Mouse (Mus musculus) heart, adult 9 months (tissue): ENCODE results near the gene Rdm1.
"Not testable (repeated sequence)": the region's sequence is repeated elsewhere in the genome, so short reads cannot be mapped to it uniquely, and the experiment has no call there.

Source experiments
- DNase-seq, 2 experiments: peaks; one replicate each; pipeline ENCODE4 v3.0.0; 2022; ENCODE audit warnings: low spot score in 2 of 2

Rdm1 gene

DNA sequence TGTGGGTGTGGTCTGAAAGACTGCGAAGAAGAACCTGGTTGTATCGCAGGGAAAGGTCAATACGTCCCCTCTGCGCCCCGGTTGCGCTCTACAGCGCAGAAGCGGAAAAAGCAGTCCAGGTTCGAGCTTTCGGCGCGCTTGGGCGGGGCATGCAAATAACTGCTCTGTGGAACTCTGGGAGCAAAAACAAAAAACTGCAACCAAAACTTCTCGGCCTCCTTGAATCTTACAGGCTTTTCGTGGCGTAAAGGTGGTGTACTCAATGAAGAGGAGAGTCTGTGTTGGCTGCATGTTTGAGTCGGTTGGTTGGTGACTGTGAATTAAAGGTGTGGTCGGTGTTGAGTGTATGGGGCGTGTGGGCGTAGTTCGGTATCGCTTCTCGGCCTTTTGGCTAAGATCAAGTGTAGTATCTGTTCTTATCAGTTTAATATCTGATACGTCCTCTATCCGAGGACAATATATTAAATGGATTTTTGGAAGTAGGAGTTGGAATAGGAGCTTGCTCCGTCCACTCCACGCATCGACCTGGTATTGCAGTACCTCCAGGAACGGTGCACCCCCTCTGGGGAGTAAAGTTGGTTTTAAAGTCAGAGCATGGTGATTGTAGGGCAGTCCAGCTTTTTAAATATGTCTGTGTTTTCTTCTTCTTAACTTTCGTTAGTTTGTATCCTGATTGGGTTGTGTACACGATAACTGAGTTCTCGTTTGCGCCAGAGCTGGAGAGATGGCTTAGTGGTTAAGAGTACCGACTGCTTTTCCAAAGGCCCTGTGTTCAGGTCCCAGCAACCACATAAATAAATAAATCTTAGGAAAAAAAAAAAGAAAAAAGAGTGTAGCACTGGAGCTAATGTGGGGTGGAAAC, at the start of gene Rdm1:
Rdm1 (plus strand) TSS at position 201 of the 862 bp plus-strand sequence.
- peak; percentile 69 to 82 for DNase-seq

- no peak for DNase-seq
Observed at GRCm38 (mm10) chr11:101581081-101581764, 45.8 kb upstream of the Rdm1 start.

DNA sequence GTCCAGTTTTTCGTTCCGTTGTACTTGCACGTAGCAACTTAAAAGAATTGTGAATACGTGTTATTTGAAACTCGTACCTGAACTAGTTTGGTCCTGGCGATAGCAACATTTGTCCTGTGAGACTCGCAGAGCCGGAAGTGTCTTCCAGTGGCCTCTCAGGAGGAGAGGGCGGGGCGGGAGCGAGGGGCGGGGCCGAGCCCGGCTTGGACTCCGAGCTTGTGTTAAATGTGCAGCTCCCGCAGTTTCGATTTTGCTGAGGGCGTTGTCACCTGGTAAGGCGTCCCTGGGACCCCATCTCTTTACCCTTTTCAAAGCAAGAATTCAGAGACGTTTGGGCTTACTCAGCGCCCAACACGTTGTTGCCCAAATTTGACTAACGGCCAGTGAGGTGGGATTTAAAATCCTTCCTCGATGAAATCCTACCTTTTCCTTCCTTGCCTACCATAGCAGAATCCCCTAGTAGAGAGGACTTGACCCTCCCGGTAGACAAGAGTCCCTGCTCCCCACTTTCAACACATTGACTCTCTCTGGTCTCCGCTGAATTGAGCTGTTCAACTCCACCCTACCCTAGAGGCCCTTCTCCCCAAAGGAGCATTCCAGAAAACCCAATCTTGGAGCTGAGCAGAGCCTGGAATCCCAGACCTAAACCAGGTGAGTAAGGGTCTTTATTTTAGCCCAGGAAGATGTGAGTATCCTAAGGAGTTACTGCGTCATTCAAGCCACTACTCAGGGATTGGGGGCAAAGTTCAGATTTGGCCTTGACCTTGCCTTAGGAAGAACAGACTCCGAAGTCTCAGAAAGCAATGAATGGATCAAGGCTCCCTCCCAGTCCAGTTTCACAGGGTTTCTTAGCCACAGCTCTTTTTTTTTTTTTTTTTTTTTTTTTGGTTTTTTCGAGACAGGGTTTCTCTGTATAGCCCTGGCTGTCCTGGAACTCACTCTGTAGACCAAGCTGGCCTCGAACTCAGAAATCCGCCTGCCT, 44.6 kb upstream of the Rdm1 start, which contains the start of gene Tmem106a:
Tmem106a (plus strand) TSS at position 189 of the 982 bp plus-strand sequence.
- DNase-seq = peak; percentile 63 to 69

GRCm38 (mm10) chr11:101583205-101583604, 43.8 kb upstream of the Rdm1 start:
- DNase-seq = no peak

- not testable (repeated sequence) for DNase-seq
Observed at GRCm38 (mm10) chr11:101585031-101585430, 42.0 kb upstream of the Rdm1 start.

GRCm38 (mm10) chr11:101585805-101586204, 41.2 kb upstream of the Rdm1 start:
- DNase-seq = no peak

- DNase-seq = peak in 1 of 2 experiments; percentile 27
Observed at GRCm38 (mm10) chr11:101587676-101588075, 39.3 kb upstream of the Rdm1 start.

DNA sequence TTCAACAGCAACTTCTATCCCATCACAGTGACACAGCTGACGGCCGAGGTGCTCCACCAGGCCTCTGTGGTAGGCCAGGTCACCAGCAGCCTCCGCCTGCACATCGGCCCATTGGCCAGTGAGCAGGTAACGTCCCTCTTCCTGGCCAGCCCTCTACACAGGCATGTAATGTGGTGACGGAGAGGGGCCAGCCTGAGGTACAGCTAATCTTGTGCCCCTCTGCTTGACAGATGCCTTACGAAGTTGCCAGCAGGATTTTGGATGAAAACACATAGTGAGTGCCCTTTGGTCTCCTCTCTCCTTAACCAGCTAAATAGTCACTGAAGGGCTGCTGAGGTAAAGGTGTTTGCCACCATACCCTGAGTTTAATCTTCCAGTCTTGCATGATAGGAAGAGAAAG, 38.1 kb upstream of the Rdm1 start:
- DNase-seq = no peak

DNA sequence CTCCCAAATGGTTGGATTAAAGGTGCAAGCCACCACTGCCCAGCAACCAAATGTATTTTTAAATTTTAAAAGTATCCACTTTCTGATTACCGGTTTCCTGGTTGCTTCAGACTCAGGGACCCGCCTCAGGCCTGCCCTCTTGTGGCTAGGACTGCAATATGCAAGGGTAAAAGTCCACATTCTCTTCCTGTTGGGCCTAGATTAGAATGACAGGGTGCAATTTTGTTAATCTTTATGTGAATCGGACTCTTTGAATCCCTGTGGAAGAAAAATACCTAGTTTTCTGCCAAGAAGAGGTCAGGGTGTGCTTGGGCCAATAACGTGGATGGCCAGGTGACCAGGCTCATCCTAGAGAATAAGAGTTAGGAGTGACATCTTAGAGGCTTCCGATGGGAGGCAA, 37.6 kb upstream of the Rdm1 start:
- peak in 1 of 2 experiments; percentile 37 for DNase-seq

DNA sequence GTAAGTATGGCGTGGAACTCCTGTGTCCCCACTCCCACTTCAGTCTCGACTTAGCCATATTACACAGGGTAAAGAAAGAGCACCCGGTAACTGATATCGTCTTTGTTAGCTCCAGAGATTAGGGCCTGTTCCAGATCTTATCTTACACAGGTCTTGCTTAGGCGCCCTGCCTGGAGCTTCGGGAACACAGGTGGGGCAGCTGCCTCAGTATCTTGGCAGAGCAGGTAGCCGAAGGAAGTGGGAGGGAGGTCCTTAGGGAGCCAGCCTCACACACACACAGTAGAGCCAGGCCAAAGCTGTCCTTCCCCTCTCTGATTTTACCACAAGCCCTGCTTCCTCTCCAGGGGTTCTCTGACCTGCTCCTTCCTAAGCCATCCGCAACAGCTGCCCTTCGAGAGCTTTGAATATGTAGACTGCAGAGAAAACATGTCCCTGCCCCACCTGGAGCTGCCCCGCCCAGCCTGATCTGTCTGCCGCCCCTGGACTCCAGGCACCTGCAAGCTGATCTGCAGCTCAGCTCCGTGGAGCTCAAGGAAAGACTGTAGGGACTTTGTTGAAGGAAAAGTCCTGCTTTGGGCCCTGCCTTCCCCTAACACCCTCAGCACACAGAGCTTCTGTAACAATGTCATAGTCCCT, 36.9 kb upstream of the Rdm1 start:
- DNase-seq = no peak

- DNase-seq = no peak
Observed at GRCm38 (mm10) chr11:101599156-101599555, 27.8 kb upstream of the Rdm1 start, which contains the start of gene Gm11634. Gene Gm11634 (minus strand): TSS chr11:101599256.

- DNase-seq = no peak
Observed at GRCm38 (mm10) chr11:101602491-101602890, 24.5 kb upstream of the Rdm1 start.

GRCm38 (mm10) chr11:101604116-101604515, 22.9 kb upstream of the Rdm1 start:
- DNase-seq = no peak

- peak; percentile 42 to 58 for DNase-seq
Observed at GRCm38 (mm10) chr11:101604531-101605453, 22.2 kb upstream of the Rdm1 start.

GRCm38 (mm10) chr11:101607134-101607533, 19.9 kb upstream of the Rdm1 start:
- not testable (repeated sequence) for DNase-seq

- DNase-seq = no peak
Observed at GRCm38 (mm10) chr11:101610445-101610844, 16.6 kb upstream of the Rdm1 start.

DNA sequence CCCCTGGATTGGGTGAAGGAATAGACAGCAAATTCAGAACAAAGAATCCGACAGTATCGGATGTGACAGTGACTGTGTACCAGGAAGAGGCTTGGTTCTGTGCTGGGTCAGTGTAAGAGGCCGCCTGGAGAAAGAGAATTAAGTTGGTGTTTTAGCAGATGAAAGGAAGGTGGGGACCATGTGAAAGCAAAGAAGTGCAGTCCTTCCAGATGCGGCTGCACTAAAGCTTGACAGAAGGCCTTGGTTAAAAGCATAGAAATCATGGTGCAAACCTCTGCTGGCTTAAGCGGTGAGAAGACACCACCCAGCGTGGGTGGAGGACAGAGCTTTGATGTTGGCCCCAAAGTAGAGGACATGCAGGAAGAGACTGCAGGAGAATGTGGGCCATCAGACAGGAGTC, 13.4 kb upstream of the Rdm1 start:
- no peak for DNase-seq

- DNase-seq = no peak
Observed at GRCm38 (mm10) chr11:101614116-101614515, 12.9 kb upstream of the Rdm1 start.

DNA sequence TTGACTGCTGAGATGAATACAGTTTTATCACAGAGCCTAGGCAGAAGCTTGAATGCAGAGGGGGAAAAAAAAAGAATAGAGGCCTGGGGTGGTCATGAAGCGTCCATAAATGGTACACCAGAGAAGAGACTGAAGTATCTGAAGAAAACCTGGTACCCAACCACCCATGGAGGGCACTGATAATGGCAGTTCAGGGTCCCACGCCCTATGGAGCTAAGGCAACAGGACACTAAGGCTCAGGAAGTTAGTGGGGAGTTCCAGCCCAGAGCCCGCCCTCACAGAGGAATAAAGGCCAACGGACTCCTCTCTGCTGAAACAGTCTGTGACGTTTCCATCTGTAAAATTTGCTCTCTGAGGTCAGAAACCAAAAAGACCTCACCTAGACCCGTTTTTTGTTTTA, 11.6 kb upstream of the Rdm1 start:
- DNase-seq = no peak

DNA sequence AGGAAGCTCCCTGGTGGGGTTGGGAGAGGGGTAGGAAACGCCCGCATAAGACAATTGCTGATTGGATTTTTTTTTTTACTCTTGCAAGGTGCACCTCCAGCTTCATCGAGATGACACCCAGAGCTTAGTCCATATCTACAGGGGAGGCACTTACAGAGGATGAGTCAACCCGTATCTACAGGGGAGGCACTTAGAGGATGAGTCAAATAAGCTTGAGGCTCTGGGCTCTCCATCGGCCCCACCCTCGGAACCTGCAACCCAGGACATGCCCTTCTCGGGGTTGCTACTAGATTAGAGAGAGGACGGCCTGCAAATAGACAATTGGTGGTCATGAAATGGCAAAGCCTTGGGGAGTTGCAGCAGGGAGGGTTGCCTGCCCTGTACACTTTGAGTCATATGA, 10.9 kb upstream of the Rdm1 start:
- no peak for DNase-seq
